21 mouse cellular contexts compared by ENCODE assay signal in genomic region chr12:108193878-108194277, GRCm38 (mm10). TPM values are rescaled to one million over a fixed set of nuclear protein-coding genes. Genes with fewer than 3 reads are reported as not detected.
DNase-seq lines count a peak whose midpoint lies in the region; ATAC-seq and TF ChIP-seq lines count a peak whose summit lies in the region.
"Had no signal": no experiment of that assay in that cellular context is flagged by ENCODE, and none has a peak within 500 bp of the region (broad histone marks: within the 10 kb centered on the region; RNA-seq: fewer than 3 reads in every experiment).

No protein-coding gene starts in this region.

- no peak overlapping the region for H3K9ac ChIP-seq in heart, adult 2 months (ENCODE audit: low read depth, low read length)
- no peak overlapping the region for H3K9ac ChIP-seq in heart, embryonic 12.5 days
- H3K9ac ChIP-seq: embryonic facial prominence, embryonic 13.5 days had no signal

- TF ChIP-seq EP300 in heart, adult 2 months (IDR thresholded peaks at IDR 0.05; ENCODE audit: insufficient read depth, low read depth, low read length) = no peak

- no peak for DNase-seq in heart, adult 2 months
- DNase-seq in layer of hippocampus, adult 2 months (ENCODE audit: low spot score in 2 of 2) = peak; percentile 41 to 71
- DNase-seq in layer of hippocampus, adult 9-10 months (ENCODE audit: low spot score) = no peak
- peak; percentile 44 to 60 for DNase-seq in right cerebral cortex, adult 2 months (ENCODE audit: low spot score in 2 of 2)
- no peak for DNase-seq in right cerebral cortex, postnatal 10 days (ENCODE audit: low spot score in 2 of 2)
- no peak for DNase-seq in natural killer cell, adult 2 months (ENCODE audit: low spot score in 2 of 2)
- DNase-seq in urinary bladder, adult 2 months (ENCODE audit: low spot score) = no peak
- DNase-seq: B cell, adult 2 months; cerebellum, adult 9-11 months; kidney, postnatal 10 days; liver; midbrain, embryonic 14.5 days; right cerebral cortex, postnatal 4 days; thymus, postnatal 14 days had no signal

- H3K9me3 ChIP-seq in heart, embryonic 12.5 days (replicated peaks) = no peaks in the 10 kb centered on the region
- H3K9me3 ChIP-seq: embryonic facial prominence, embryonic 13.5 days; hindbrain, embryonic 10.5 days had no signal

- no peak overlapping the region for H3K4me3 ChIP-seq in heart, adult 2 months
- no peak overlapping the region for H3K4me3 ChIP-seq in heart, embryonic 12.5 days
- H3K4me3 ChIP-seq in layer of hippocampus, adult 2 months = no peak overlapping the region
- H3K4me3 ChIP-seq: embryonic facial prominence, embryonic 13.5 days; hindbrain, embryonic 10.5 days had no signal

- no peak overlapping the region for H3K4me2 ChIP-seq in heart, embryonic 12.5 days
- H3K4me2 ChIP-seq: embryonic facial prominence, embryonic 13.5 days had no signal

- 24% methylated on average over 5 of the region's 5 CpGs for WGBS in heart, adult 2 months
- WGBS in heart, embryonic 12.5 days = 84% methylated on average over 5 of the region's 5 CpGs

- TF ChIP-seq POLR2A in heart, adult 2 months (IDR thresholded peaks at IDR 0.05; ENCODE audit: insufficient read depth, low read depth, low read length) = no peak

- ATAC-seq in heart, embryonic 12.5 days (ENCODE audit: insufficient number of reproducible peaks, low FRiP score) = no peak
- ATAC-seq: forebrain, embryonic 14.5 days; hindbrain, postnatal 0 days; intestine, postnatal 0 days; lung, postnatal 0 days had no signal

- intact Hi-C loops in heart, adult 2 months (cut with DNase I) = no loop called here

- H3K27ac ChIP-seq in heart, adult 2 months = peak overlapping the region; percentile 58
- H3K27ac ChIP-seq in heart, embryonic 12.5 days (ENCODE audit: poor library complexity, severe bottlenecking) = no peak overlapping the region
- peak overlapping the region; percentile 87 for H3K27ac ChIP-seq in layer of hippocampus, adult 2 months
- H3K27ac ChIP-seq: embryonic facial prominence, embryonic 13.5 days; hindbrain, embryonic 10.5 days; hindbrain, postnatal 0 days had no signal

- H3K36me3 ChIP-seq in heart, adult 2 months (ENCODE audit: control insufficient read depth, insufficient read depth, low read length) = peaks cover 14% of the 10 kb centered on the region
- peaks cover 91% of the 10 kb centered on the region for H3K36me3 ChIP-seq in heart, embryonic 12.5 days

- TF ChIP-seq CTCF in heart, adult 2 months (IDR thresholded peaks at IDR 0.05) = no peak
- TF ChIP-seq CTCF in layer of hippocampus, adult 2 months (conservative IDR thresholded peaks at IDR 0.05) = no peak

- no peaks in the 10 kb centered on the region for H3K27me3 ChIP-seq in heart, adult 2 months (ENCODE audit: control insufficient read depth, insufficient read depth, low read length)
- H3K27me3 ChIP-seq in heart, embryonic 12.5 days (replicated peaks) = no peaks in the 10 kb centered on the region
- H3K27me3 ChIP-seq: embryonic facial prominence, embryonic 13.5 days had no signal

- H3K4me1 ChIP-seq in heart, adult 2 months (ENCODE audit: control insufficient read depth, insufficient read depth, low read length) = peaks cover 4% of the 10 kb centered on the region
- H3K4me1 ChIP-seq in heart, embryonic 12.5 days (replicated peaks) = no peaks in the 10 kb centered on the region
- H3K4me1 ChIP-seq: embryonic facial prominence, embryonic 13.5 days; hindbrain, embryonic 10.5 days had no signal

- no peaks in the 10 kb centered on the region for H3K79me2 ChIP-seq in heart, adult 2 months (replicated peaks; ENCODE audit: control insufficient read depth, insufficient read depth, low read length)

RNA-seq across cellular contexts. Expression of gene Ccnk, which starts 14.5 kb away (rescaled TPM):
- total RNA-seq in heart, adult 2 months (2021) = 10 to 100 TPM; 28.9 to 31.9 TPM
- polyA plus RNA-seq in heart, adult 2 months (2012; rRNA removed) = 14.8 and 20.6 TPM in 2 replicates
- polyA plus RNA-seq in heart, embryonic 12.5 days (2016; fragmentation: Nextera tagmentation; extraction: Ambion mirVana) = 2.0 and 2.7 TPM in 2 replicates
- 10 to 100 TPM; 29.6 to 30.8 TPM for total RNA-seq in layer of hippocampus, adult 2 months (2021)
- 13.0 and 22.9 TPM in 2 replicates for polyA plus RNA-seq in urinary bladder, adult 2 months (2012; rRNA removed)

RNA-seq across cellular contexts. Expression of gene Setd3, which starts 14.8 kb away (rescaled TPM):
- total RNA-seq in heart, adult 2 months (2021) = 10 to 100 TPM; 84.6 to 99.8 TPM
- polyA plus RNA-seq in heart, adult 2 months (2012; rRNA removed) = 25.0 and 46.8 TPM in 2 replicates
- 83.1 and 83.3 TPM in 2 replicates for polyA plus RNA-seq in heart, embryonic 12.5 days (2016; fragmentation: Nextera tagmentation; extraction: Ambion mirVana)
- total RNA-seq in layer of hippocampus, adult 2 months (2021) = 100 to 1,000 TPM; 148 to 154 TPM
- polyA plus RNA-seq in urinary bladder, adult 2 months (2012; rRNA removed) = 70.3 and 77.3 TPM in 2 replicates

Comparison
In these comparisons a context has a peak if more than half of its experiments do, and no peak if none do; other contexts are left out.
1. DNase-seq: peak in layer of hippocampus, adult 2 months (2 of 2) and right cerebral cortex, adult 2 months (2 of 2); none in heart, adult 2 months (0 of 2), layer of hippocampus, adult 9-10 months (single experiment), right cerebral cortex, postnatal 10 days (0 of 2), natural killer cell, adult 2 months (0 of 2) and urinary bladder, adult 2 months (single experiment).